Mouse (Mus musculus): ENCODE results near the gene Zbtb20. TPM values are rescaled to one million over a fixed set of nuclear protein-coding genes. Genes with fewer than 3 reads are reported as not detected.

Gene Zbtb20
- polyA plus RNA-seq, 1 experiment = 9.6 TPM

GRCm38 (mm10) chr16:43545261-43545660 lies 669.6 kb downstream of the Zbtb20 start:
- 74% methylated on average over 4 of the region's 4 CpGs for WGBS
- H3K36me3 ChIP-seq (ENCODE audit: control insufficient read depth, insufficient read depth, low read length) = no peaks in the 10 kb centered on the region
- H3K4me3 ChIP-seq (ENCODE audit: low read depth, low read length) = no peak overlapping the region
- H3K4me1 ChIP-seq (ENCODE audit: control insufficient read depth, insufficient read depth, insufficient read length, low read length) = no peaks in the 10 kb centered on the region
- no peak overlapping the region for H3K27ac ChIP-seq (ENCODE audit: insufficient read depth, low read depth, low read length)
- H3K27me3 ChIP-seq (ENCODE audit: control insufficient read depth, insufficient read depth, low read length) = no peaks in the 10 kb centered on the region
- TF ChIP-seq POLR2A (IDR thresholded peaks at IDR 0.05; ENCODE audit: low read depth, low read length) (no peak), CTCF (IDR thresholded peaks at IDR 0.05; ENCODE audit: extremely low read depth, insufficient read length, insufficient replicate concordance, low read depth, low read length) (no peak)

GRCm38 (mm10) chr16:43547323-43548180 lies 671.9 kb downstream of the Zbtb20 start:
- no peaks in the 10 kb centered on the region for H3K4me1 ChIP-seq (ENCODE audit: control insufficient read depth, insufficient read depth, insufficient read length, low read length)
- H3K4me3 ChIP-seq (ENCODE audit: low read depth, low read length) = no peak overlapping the region
- WGBS = 64% methylated on average over 19 of the region's 19 CpGs
- no peaks in the 10 kb centered on the region for H3K27me3 ChIP-seq (ENCODE audit: control insufficient read depth, insufficient read depth, low read length)
- TF ChIP-seq POLR2A (IDR thresholded peaks at IDR 0.05; ENCODE audit: low read depth, low read length) = no peak
- no peak for TF ChIP-seq CTCF (IDR thresholded peaks at IDR 0.05; ENCODE audit: extremely low read depth, insufficient read length, insufficient replicate concordance, low read depth, low read length)
- no peaks in the 10 kb centered on the region for H3K36me3 ChIP-seq (ENCODE audit: control insufficient read depth, insufficient read depth, low read length)
- H3K27ac ChIP-seq (ENCODE audit: insufficient read depth, low read depth, low read length) = peak overlapping the region; percentile 46

- 56% methylated on average over 5 of the region's 5 CpGs for WGBS
- Histone ChIP-seq H3K27ac (ENCODE audit: insufficient read depth, low read depth, low read length) (peak overlapping the region; percentile 42; the same call in 1 of the 2 replicates), H3K27me3 (ENCODE audit: control insufficient read depth, insufficient read depth, low read length) (no peaks in the 10 kb centered on the region), H3K4me1 (ENCODE audit: control insufficient read depth, insufficient read depth, insufficient read length, low read length) (no peaks in the 10 kb centered on the region), H3K4me3 (ENCODE audit: low read depth, low read length) (no peak overlapping the region), H3K36me3 (ENCODE audit: control insufficient read depth, insufficient read depth, low read length) (no peaks in the 10 kb centered on the region)
- no peak for TF ChIP-seq POLR2A (IDR thresholded peaks at IDR 0.05; ENCODE audit: low read depth, low read length)
- no peak for TF ChIP-seq CTCF (IDR thresholded peaks at IDR 0.05; ENCODE audit: extremely low read depth, insufficient read length, insufficient replicate concordance, low read depth, low read length)
These were observed 673.1 kb downstream of the Zbtb20 start for GRCm38 (mm10) chr16:43548774-43549173.

- WGBS = 60% methylated on average over 9 of the region's 9 CpGs
- Histone ChIP-seq H3K4me3 (ENCODE audit: low read depth, low read length) (no peak overlapping the region), H3K36me3 (ENCODE audit: control insufficient read depth, insufficient read depth, low read length) (no peaks in the 10 kb centered on the region), H3K27me3 (ENCODE audit: control insufficient read depth, insufficient read depth, low read length) (no peaks in the 10 kb centered on the region), H3K4me1 (ENCODE audit: control insufficient read depth, insufficient read depth, insufficient read length, low read length) (no peaks in the 10 kb centered on the region), H3K27ac (ENCODE audit: insufficient read depth, low read depth, low read length) (no peak overlapping the region)
- TF ChIP-seq CTCF (IDR thresholded peaks at IDR 0.05; ENCODE audit: extremely low read depth, insufficient read length, insufficient replicate concordance, low read depth, low read length) (no peak), POLR2A (IDR thresholded peaks at IDR 0.05; ENCODE audit: low read depth, low read length) (no peak)
These were observed 673.9 kb downstream of the Zbtb20 start for GRCm38 (mm10) chr16:43549425-43550089.

- Histone ChIP-seq H3K4me3 (ENCODE audit: low read depth, low read length) (no peak overlapping the region), H3K27me3 (ENCODE audit: control insufficient read depth, insufficient read depth, low read length) (no peaks in the 10 kb centered on the region), H3K27ac (ENCODE audit: insufficient read depth, low read depth, low read length) (no peak overlapping the region), H3K4me1 (ENCODE audit: control insufficient read depth, insufficient read depth, insufficient read length, low read length) (no peaks in the 10 kb centered on the region), H3K36me3 (ENCODE audit: control insufficient read depth, insufficient read depth, low read length) (no peaks in the 10 kb centered on the region)
- no peak for TF ChIP-seq POLR2A (IDR thresholded peaks at IDR 0.05; ENCODE audit: low read depth, low read length)
- TF ChIP-seq CTCF (IDR thresholded peaks at IDR 0.05; ENCODE audit: extremely low read depth, insufficient read length, insufficient replicate concordance, low read depth, low read length) = no peak
- 97% methylated on average over 1 of the region's 1 CpGs for WGBS
These were observed 676.8 kb downstream of the Zbtb20 start for GRCm38 (mm10) chr16:43552443-43552842.

GRCm38 (mm10) chr16:43557385-43557784 lies 681.7 kb downstream of the Zbtb20 start:
- Histone ChIP-seq H3K27ac (ENCODE audit: insufficient read depth, low read depth, low read length) (no peak overlapping the region), H3K27me3 (ENCODE audit: control insufficient read depth, insufficient read depth, low read length) (no peaks in the 10 kb centered on the region), H3K4me3 (ENCODE audit: low read depth, low read length) (no peak overlapping the region), H3K4me1 (ENCODE audit: control insufficient read depth, insufficient read depth, insufficient read length, low read length) (no peaks in the 10 kb centered on the region), H3K36me3 (ENCODE audit: control insufficient read depth, insufficient read depth, low read length) (no peaks in the 10 kb centered on the region)
- TF ChIP-seq POLR2A (IDR thresholded peaks at IDR 0.05; ENCODE audit: low read depth, low read length) (no peak), CTCF (IDR thresholded peaks at IDR 0.05; ENCODE audit: extremely low read depth, insufficient read length, insufficient replicate concordance, low read depth, low read length) (no peak)
- WGBS = 70% methylated on average over 5 of the region's 5 CpGs

GRCm38 (mm10) chr16:43561330-43561729 lies 685.6 kb downstream of the Zbtb20 start:
- H3K4me3 ChIP-seq (ENCODE audit: low read depth, low read length) = no peak overlapping the region
- H3K27me3 ChIP-seq (ENCODE audit: control insufficient read depth, insufficient read depth, low read length) = no peaks in the 10 kb centered on the region
- H3K27ac ChIP-seq (ENCODE audit: insufficient read depth, low read depth, low read length) = no peak overlapping the region
- H3K36me3 ChIP-seq (ENCODE audit: control insufficient read depth, insufficient read depth, low read length) = no peaks in the 10 kb centered on the region
- 97% methylated on average over 2 of the region's 2 CpGs for WGBS
- TF ChIP-seq POLR2A (IDR thresholded peaks at IDR 0.05; ENCODE audit: low read depth, low read length) (no peak), CTCF (IDR thresholded peaks at IDR 0.05; ENCODE audit: extremely low read depth, insufficient read length, insufficient replicate concordance, low read depth, low read length) (no peak)
- H3K4me1 ChIP-seq (ENCODE audit: control insufficient read depth, insufficient read depth, insufficient read length, low read length) = no peaks in the 10 kb centered on the region

Data from small intestine, adult 2 months (tissue).